Mouse (Mus musculus) adrenal gland, postnatal 36 days (tissue): ENCODE data around the gene Nup85. TPM values are rescaled to one million over a fixed set of nuclear protein-coding genes. Genes with fewer than 3 reads are reported as not detected.
A peak's percentile ranks its signal among the peaks of the same experiment; 100 is the strongest.

Experiments
- DNase-seq, 2 experiments: peaks; one replicate each; pipeline ENCODE4 v3.0.0; 2021; ENCODE audit warnings: mixed read lengths in 1 of 2
- total RNA-seq, 2 experiments: library from RNA; stranded (reverse); gene quantifications; 2 replicates each; pipeline ENCODE4 v1.2.3; 2021

The Nup85 gene
- total RNA-seq, 2 experiments from 2014 or later: 44.0 to 44.8 TPM

GRCm38 (mm10) chr11:115613138-115613945 is 49.1 kb downstream of the Nup85 start:
- DNase-seq: no peak

GRCm38 (mm10) chr11:115614346-115615107 is 50.3 kb downstream of the Nup85 start:
- no peak for DNase-seq

- DNase-seq: peak; percentile 73 to 75
These were observed 51.0 kb downstream of the Nup85 start for GRCm38 (mm10) chr11:115615108-115615825.

GRCm38 (mm10) chr11:115615875-115616274 is 51.6 kb downstream of the Nup85 start:
- peak; percentile 66 to 70 for DNase-seq

- DNase-seq: no peak
These were observed 52.1 kb downstream of the Nup85 start for GRCm38 (mm10) chr11:115616371-115616770.

- peak; percentile 81 to 86 for DNase-seq
These were observed 52.7 kb downstream of the Nup85 start for GRCm38 (mm10) chr11:115616893-115617292.

GRCm38 (mm10) chr11:115618001-115618400 is 53.8 kb downstream of the Nup85 start:
- DNase-seq: no peak

GRCm38 (mm10) chr11:115618732-115619516 is 54.7 kb downstream of the Nup85 start:
- DNase-seq: no peak

GRCm38 (mm10) chr11:115619949-115620348 is 55.7 kb downstream of the Nup85 start:
- no peak for DNase-seq

GRCm38 (mm10) chr11:115623487-115624070 is 59.3 kb downstream of the Nup85 start:
- DNase-seq: peak in 1 of 2 experiments; percentile 39

- DNase-seq: peak; percentile 22 to 61
These were observed 61.6 kb downstream of the Nup85 start for GRCm38 (mm10) chr11:115625877-115626276.

- no peak for DNase-seq
These were observed 62.8 kb downstream of the Nup85 start for GRCm38 (mm10) chr11:115626824-115627616.

- DNase-seq: peak; percentile 99 to 100
These were observed 63.7 kb downstream of the Nup85 start, which contains the start of gene Slc25a19 for GRCm38 (mm10) chr11:115627705-115628464. Gene Slc25a19 (minus strand): TSS chr11:115628295.

- DNase-seq: no peak
These were observed 64.3 kb downstream of the Nup85 start for GRCm38 (mm10) chr11:115628465-115629101.

- DNase-seq: no peak
These were observed 65.7 kb downstream of the Nup85 start for GRCm38 (mm10) chr11:115629734-115630531.

GRCm38 (mm10) chr11:115630532-115631504 is 66.6 kb downstream of the Nup85 start:
- peak in 1 of 2 experiments; percentile 46 for DNase-seq

GRCm38 (mm10) chr11:115631505-115631890 is 67.3 kb downstream of the Nup85 start:
- peak; percentile 42 to 50 for DNase-seq
